Mouse (Mus musculus) cerebellum, adult 9-10 months (tissue): ENCODE measurements around the gene Abcc6.

Experiments
- DNase-seq: peaks from one replicate; pipeline ENCODE4 v3.0.0; 2022

Gene Abcc6

DNA sequence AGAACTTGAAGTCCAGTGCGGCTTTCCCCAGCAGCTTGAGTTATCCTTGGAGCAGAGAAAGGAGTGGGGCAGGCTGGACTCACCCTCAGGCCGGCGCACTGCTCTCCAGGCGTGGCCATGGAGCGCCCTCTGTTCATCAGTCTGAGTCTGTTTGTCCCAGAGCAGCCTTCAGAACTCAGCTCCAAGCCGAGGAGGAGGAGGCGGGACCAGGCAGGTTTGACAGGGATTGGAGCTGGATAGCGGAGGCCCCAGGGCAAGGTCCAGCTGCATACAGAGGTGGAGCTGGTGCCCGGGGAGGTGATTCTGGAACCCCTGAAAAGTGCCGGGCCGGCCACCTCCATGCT is at the start of gene Abcc6:
Abcc6 (minus strand) TSS at position 158 of the 344 bp plus-strand sequence.
- no peak for DNase-seq

DNA sequence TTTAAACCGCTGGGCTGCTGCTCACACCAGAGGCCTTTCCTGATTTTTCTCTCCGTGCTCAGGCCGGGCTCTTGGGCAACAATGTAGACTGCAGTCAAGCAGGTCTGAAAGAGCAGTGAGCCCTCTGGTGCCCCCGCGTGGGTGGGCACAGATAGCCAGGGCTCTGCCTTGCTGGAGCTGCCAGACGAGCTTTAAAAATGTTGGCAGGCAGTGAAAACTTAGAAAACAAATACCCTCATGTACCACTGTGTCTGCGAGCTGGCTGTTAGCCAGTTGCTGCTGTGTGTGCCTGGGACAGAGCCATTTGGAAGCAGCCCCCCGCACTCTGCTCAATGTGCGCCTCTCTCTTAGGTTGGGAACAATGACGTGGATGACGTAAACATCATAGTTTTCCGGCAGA is 47.6 kb upstream of the Abcc6 start:
- no peak for DNase-seq

DNA sequence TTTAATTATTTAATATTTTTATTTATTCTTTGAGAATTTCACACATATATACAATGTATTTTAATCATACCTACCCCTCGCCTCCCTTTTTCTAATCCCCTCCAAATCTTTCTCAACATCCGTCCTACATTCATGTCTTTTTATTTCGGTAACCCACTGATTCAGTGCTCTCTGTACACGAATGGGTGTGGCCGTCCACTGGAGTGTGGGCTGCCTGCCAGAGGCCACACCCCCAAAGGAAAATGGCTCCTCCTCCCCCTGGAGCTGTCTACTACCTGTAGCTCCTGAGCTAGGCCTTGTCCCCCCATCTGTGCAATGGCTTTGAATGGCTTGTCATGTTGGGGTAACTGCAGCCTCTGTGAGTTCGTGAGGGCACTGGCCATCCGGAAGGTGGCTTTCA is 46.7 kb upstream of the Abcc6 start:
- no peak for DNase-seq

DNA sequence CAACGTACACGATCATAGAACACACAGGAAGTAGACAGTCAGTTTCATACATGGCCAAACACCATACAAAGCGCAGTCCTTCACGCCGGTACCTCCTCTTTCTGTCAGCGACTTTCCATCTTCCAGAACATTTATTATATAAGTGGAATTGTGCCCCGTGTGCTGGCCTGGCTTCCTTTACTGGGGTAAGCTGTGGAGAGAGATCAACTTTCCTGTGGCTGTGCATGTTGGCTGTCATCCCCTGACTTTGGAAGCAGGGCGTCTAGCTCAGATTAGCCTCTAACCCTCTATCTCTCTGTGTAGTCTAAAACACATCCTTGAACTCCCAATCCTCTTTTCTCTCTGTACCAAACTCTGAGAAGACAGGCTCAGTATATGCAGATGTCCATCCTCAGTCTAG is 38.7 kb upstream of the Abcc6 start:
- DNase-seq: no peak

DNA sequence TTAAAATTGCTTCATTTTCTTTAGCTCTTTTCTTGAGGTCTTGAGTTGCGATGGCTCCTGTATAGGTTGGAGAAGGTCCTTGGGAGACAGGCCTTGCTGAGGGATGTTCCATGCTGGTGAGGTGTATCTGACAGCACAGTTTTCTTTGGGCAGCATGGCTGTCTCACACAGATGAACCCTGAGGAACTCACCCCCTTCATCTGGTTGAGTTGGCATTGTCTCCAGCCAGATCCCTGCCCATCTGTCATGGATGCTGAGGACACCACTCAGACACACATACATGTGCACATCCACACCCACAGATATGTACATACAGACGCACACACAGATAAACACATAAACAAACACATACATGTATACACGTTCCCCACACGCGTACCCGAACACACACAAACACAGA is 33.2 kb upstream of the Abcc6 start:
- DNase-seq: no peak

GRCm38 (mm10) chr7:46061614-46062013 is 31.5 kb upstream of the Abcc6 start:
- DNase-seq: no peak

DNA sequence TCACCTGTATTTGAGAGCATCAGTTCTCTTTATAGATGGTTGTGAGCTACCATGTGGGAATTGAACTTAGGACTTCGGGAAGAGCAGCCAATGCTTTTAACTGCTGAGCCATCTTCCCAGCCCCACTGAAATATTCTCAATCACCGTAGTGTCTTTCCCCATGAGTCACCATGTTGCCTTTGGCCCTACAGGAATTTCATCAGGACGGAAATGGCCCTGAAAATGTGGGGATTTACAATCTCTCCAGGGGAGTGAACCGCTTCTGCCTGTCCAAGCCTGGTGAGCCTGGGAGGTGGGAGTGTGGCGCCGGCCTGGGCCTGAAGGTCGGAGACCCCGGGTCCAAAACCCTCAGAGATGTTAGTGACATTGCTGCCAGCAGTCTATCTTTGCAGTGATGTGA is 30.6 kb upstream of the Abcc6 start:
- DNase-seq: no peak

DNA sequence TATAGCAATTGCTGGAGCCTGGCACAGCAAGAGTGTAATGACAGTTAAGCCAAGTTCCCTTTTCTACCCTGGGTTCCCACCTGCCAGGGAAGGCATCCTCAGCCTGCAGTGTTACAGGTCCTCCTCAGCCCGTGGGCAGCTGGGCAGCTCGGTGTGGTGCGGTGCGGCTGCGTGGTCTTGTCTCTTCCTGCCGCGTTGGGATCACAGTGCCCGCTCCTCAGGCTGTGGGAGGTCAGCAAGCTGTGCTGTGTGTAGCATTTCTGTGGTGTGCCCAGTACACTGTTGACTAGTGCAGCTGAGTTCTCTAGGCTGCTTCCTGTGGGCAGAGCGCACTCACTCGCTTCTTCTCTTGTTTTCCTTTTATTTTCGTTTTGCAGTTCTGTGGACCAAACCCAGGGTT is 28.8 kb upstream of the Abcc6 start:
- DNase-seq: no peak

- no peak for DNase-seq
Measured at GRCm38 (mm10) chr7:46053566-46053965, 23.5 kb upstream of the Abcc6 start.

DNA sequence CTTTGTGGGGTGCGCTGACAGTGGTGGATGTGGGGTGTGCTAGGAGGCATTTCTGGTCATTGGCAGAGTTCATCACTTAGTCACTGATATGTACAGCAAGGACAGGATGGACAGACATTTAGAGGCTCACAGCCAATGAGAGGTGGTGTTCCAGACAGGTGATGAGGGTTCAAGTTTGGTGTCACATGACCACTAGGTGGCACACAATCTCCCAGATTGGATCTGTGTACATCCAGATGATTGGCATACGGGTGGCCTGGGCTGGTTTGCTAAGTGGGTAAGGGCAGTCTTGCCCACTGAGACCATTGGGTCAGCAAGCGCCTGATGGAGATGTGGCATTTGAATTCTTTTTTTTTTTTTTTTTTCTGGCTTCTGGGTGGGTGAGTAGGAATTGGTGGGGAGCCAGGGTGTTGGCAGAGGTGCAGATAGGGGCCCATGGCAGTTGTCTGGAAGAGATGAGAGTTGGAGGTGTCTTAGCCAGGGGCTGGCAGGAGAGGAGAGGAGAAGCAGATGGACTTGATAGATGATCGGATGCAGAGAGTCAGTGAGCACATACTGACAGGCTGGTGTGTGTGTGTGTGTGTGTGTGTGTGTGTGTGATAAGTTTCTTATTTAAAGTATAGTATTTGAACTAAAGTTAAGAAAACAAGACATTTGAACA is 22.2 kb upstream of the Abcc6 start:
- peak; percentile 38 for DNase-seq

DNA sequence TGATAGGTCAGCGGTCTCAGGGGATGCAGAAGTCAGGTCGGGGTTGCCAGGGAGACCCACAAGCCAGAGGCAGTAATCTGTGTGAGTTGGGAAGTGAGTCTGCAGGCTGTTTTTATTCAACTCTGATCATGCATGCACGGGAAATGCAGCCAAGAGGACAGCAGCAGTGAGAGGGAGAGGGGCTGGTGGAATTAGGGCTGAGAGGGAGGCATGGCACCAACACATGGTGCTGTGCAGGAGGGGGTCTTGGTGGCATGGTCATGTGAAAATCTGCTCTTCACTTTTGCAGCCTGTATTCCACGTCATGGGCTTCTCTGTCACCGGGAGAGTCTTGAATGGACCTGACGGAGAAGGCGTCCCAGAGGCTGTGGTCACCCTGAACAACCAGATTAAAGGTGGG is 19.9 kb upstream of the Abcc6 start:
- DNase-seq: no peak

DNA sequence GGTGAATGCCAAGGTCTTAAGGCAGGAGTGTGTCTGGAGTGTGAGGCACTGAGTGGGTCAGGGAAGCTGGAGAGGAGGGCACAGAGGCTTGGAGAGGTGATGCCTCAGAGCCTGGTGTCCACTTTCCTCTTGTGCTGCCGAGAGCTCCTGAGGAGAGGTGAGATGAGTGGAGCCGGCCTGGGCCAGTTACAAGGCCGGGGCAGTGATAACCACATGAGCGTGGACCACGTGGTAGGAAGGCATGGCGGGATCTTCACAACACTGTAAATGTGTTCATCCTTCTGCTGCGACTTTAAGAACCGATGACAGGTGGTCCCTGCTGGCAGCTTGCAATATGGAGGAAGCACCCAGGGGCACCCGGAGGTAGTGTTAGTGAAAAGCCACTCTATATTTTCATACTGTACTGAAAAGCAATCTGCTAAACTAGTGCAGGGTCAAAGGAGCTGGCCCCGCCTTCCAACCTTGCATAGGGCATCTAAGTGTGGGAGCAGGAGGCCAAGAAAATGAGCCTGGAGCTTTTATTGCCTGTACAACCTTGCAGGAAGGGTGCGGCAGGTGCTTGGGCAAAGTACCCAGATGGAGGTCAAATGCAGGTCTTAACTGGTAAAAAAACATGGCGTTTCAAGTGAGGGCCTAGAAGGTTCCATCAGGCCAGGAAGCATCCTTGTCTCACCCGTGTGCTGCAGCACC is 17.9 kb upstream of the Abcc6 start:
- DNase-seq: no peak

- no peak for DNase-seq
Measured at GRCm38 (mm10) chr7:46045882-46046281, 15.8 kb upstream of the Abcc6 start.

GRCm38 (mm10) chr7:46044106-46044505 is 14.0 kb upstream of the Abcc6 start:
- no peak for DNase-seq

GRCm38 (mm10) chr7:46039873-46040272 is 9.8 kb upstream of the Abcc6 start:
- DNase-seq: no peak

DNA sequence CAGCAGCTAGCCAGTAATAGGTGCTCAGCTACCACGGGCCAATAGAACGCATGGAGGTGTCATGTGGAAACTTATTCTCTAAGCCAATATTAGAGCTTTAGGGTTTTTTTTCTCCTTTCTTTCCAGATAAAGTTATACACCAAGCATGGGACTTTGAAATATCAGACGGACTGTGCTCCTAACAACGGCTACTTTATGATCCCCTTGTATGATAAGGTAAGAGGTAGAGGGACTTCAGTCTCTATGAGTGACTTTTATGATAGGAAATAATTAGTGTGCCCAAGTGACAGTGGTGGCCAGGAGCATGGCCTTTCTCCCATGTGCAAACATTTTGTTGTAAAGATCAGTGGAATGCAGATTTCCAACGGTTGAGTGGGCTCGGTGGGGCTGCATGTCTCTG is 7.3 kb upstream of the Abcc6 start:
- no peak for DNase-seq

DNA sequence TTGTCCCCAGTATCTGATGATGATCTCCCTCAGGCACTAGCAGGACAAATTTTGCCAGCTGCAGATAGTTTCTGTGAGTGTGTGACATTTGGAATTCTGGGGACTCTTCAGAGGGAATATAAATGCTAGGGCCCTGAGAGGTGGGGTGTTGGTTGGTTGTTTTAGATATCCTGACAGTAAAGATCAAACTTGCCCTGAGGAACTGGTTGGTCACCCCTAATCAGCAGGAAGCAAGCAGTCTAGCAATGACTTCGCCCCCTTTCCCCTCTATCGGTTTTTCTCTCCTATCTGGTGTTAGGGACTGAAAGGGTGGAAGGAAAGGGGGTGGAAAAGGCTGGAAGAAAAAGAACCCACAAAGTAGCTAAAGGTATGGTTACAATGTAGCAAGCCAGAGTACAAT is 5.4 kb upstream of the Abcc6 start:
- no peak for DNase-seq

DNA sequence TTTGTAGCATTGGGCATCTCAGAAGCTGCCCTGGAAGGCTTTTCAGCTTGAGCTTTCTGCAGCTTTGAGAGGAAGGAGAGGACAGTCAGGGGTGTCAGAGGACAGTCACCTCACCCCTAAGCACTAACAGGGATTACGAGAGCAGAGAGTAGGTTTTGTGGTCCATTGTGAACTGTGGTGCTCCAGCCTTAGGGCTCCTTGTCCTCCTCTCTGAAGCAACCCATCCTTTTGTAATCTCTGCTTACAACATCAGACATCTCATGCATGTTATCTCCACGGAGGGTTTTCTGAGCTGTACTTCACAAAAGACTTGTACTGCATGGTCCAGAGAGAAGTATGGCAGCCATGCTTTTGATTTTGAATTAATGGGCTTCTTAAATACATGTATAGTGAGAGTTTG is 4.9 kb upstream of the Abcc6 start:
- DNase-seq: no peak

DNA sequence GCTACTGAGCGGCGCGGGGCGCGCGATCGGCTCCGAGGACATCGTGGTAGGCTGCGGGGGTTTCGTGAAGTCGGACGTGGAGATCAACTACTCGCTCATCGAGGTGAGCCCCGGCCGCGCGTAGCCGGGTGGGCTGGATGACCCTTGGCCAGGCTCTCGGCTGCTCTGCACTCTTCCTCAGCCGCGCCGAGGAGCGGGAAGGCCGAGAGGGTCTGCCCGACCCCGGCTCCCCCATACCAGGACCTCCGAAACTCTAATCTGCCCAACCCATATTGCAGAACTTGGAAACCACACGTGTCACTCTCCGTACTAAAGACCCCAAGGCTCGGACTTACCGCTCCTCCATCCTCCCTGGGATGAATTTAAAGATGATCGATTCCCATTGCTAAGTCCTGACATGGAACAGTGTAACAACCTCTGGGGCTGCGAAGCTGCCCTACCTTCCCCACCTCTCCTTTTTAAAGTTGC is 3.8 kb upstream of the Abcc6 start:
- DNase-seq: no peak

GRCm38 (mm10) chr7:46033109-46033869 is 3.2 kb upstream of the Abcc6 start, which contains the start of gene Nomo1:
Gene Nomo1, plus strand, starts transcription at chr7:46033698.
- DNase-seq: peak; percentile 95

DNA sequence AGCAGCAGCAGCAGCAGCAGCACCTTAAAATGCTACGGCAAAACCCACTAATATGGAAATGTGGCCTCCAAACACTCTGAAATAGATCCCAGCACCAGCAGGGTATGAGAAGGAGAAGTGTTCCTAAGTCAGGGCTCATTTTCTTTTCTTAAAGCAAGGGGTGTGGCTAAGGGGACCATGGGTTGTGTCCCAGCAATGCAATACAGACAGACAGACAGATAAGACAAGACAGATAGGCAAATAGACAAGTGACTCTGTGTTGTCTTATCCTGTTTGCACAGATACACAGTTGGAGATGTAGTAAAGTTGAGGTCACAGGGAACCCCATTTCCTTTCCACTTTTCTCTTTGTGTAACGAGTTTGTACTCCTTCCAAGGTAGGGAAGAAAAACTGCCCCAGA is 973 bp upstream of the Abcc6 start:
- no peak for DNase-seq

- no peak for DNase-seq
Measured at GRCm38 (mm10) chr7:46029299-46030144, 580 bp downstream of the Abcc6 start.

- no peak for DNase-seq
Measured at GRCm38 (mm10) chr7:46028681-46029080, 1.4 kb downstream of the Abcc6 start.
